Mouse (Mus musculus) embryonic fibroblast, embryonic 13.5 days (primary cell): Measurements from ENCODE around the gene Dyrk1a.

Experiments
- CTCF ChIP-seq: IDR thresholded peaks from 2 replicates; pipeline ENCODE4 v1.5.1; 2011; ENCODE audit warnings: mild to moderate bottlenecking, control low read depth, low read length, moderate library complexity, borderline replicate concordance; ENCODE audit not compliant: insufficient read depth
- POLR2A ChIP-seq: IDR thresholded peaks from 2 replicates; pipeline ENCODE4 v1.6.1; 2011; ENCODE audit warnings: low read depth, mild to moderate bottlenecking, control low read depth, low read length, moderate library complexity

DNA sequence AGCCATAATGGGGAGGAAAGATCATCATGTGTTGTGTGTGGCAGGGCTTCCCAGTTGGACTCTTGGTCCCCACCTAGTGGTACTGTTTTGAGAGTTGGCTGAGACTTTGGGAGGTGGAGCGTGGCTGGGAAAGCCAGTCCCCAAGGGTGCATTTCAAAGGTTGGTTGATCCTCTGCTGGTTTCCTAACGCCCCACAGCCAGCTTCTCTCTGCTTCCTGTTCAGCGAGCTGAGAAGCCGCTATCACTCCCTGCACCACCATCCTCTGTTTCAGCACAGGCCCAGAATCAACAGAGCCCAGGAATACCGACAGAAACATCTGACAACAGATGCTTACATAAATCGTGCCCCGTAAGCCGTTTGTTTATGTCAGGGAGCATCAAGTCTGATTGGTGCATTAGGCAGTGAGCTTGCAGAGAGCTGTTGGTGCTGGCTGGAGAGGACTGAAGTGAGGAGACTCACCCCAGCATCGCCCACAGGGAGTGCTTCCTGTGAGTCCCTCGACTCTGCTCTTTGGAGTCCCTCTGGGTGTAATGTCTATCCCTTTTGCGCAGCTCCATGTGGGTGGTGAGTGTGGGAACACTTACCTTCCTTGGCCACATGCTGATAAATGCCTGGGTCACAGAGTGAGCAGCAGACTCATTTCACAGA is 174.2 kb downstream of the Dyrk1a start:
- no peak for TF ChIP-seq CTCF
- peak; percentile 37; the same call in 1 of the 2 replicates for TF ChIP-seq POLR2A
